Mouse (Mus musculus) layer of hippocampus, adult 9-10 months (tissue): ENCODE data around the gene Tomm20l.
"Not testable (repeated sequence)": the region's sequence is repeated elsewhere in the genome, so short reads cannot be mapped to it uniquely, and the experiment has no call there.

ENCODE experiments used
- DNase-seq: peaks from one replicate; pipeline ENCODE4 v3.0.0; 2022; ENCODE audit warnings: low spot score

The Tomm20l gene

DNA sequence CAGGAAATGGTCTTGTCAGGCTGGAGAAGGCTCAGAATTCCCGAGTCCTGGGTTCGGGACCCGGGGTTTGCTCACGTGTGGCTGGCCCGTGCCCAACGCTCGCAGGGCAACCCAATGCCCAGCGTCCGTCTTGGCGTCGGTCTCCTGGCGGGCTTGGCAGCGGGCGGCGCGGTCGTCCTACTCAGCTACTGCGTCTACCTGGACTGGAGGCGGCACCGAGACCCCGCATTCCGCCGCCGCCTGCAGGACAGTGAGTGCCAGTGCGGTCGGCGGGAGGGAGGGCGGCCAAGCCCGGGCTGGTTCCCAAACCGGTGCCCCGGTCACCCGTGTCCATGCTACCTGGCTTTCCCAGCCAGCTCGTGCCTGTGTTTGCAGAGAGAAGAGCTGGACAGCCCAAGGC lies at the start of gene Tomm20l:
Tomm20l (plus strand) TSS at position 98 of the 400 bp plus-strand sequence.
- DNase-seq, result no peak

- no peak for DNase-seq
Observed at GRCm38 (mm10) chr12:71069846-71070245, 41.4 kb upstream of the Tomm20l start.

GRCm38 (mm10) chr12:71072048-71072447 lies 39.2 kb upstream of the Tomm20l start:
- no peak for DNase-seq

GRCm38 (mm10) chr12:71073113-71073730 lies 38.0 kb upstream of the Tomm20l start:
- DNase-seq, result peak; percentile 50

DNA sequence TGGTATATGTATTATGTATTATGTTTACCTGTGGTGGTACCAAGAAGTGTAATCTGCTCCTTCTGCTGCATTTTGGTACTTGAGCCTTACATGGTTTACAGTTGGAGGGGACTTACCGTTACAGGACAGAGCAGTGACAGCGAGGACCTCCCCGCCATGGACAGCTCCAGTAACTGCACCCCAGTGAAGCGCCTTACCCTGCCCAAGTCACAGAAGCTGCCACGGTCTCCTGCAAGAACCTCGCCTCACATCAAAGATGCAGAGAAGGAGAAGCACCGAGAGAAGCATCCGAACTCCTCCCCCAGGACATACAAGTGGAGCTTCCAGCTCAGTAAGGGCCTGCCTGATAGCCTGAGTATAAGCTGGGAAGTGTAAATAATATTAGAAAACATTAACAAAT lies 24.9 kb upstream of the Tomm20l start:
- DNase-seq, result no peak

- not testable (repeated sequence) for DNase-seq
Observed at GRCm38 (mm10) chr12:71104275-71104674, 7.0 kb upstream of the Tomm20l start.

GRCm38 (mm10) chr12:71107216-71107771 lies 3.9 kb upstream of the Tomm20l start:
- DNase-seq, result no peak

GRCm38 (mm10) chr12:71113074-71113473 lies 1.8 kb downstream of the Tomm20l start:
- no peak for DNase-seq

GRCm38 (mm10) chr12:71113675-71114288 lies 2.6 kb downstream of the Tomm20l start:
- DNase-seq, result peak; percentile 44

DNA sequence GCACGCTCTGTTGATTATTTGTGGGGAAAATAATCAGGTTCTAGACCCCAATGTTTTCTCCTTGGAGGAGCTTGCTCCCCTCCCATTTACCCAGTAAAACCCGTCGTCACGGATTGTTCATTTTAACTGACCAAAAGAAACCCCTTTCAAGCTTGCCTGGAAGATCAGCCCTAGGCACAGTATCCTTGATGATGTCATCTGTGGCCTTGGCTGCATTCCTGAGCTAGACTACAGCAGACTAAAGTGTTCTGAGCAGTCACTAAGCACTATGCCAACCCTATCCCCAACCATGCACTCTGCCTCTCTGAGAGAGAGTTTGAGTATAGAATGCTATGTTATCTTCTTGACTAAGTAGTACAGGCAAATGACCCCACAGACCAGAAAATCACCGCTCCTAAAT lies 5.2 kb downstream of the Tomm20l start:
- DNase-seq, result no peak

GRCm38 (mm10) chr12:71122731-71123130 lies 11.5 kb downstream of the Tomm20l start:
- DNase-seq, result no peak

- no peak for DNase-seq
Observed at GRCm38 (mm10) chr12:71123286-71123685, 12.1 kb downstream of the Tomm20l start.

GRCm38 (mm10) chr12:71135581-71135980 lies 24.4 kb downstream of the Tomm20l start:
- DNase-seq, result no peak

DNA sequence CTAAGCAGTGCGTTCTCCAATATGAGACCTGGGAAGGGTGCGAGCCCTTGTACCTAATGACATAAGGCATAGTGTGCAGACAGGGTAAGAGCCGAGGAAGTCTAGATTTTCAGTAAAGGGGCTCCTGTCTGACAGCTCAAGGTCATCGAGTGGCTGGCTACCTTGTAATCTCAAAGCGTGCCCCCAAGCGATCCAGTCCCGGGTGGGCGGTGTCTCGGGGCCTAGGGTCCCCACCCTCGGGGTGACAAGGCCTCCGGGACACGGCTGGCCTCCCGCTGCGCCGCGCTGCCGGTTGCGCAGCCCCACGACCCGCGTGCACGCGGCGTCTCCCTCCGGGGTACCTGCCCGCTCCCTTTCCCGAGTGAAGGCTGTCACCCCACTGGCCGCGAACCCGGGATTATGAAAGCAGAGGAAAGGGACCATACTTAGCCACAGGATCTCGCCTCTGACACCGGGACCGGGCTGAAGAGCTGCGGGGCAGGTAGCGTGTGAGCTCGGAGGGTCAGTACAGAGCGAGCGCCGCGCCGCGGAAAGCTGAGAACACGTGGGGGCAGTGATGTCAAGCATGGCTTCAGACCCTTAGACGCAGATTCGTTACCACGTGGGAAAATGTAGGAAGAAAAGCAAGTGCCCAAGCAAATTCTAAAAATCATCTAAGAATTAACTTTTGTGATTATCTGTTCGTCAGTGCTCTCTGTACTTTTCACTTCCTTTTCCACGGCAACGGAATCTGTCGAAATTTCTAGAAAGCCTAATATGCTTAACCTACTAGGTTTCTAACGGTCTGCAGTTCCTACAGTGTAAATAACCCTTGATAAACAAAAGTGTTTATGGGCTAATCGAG lies 25.1 kb downstream of the Tomm20l start, which contains the start of the genes Timm9 and 2700049A03Rik:
Timm9 (minus strand) TSS at position 555 of the 844 bp plus-strand sequence.
2700049A03Rik (plus strand) TSS at position 719 of the 844 bp plus-strand sequence.
- DNase-seq, result peak; percentile 87

DNA sequence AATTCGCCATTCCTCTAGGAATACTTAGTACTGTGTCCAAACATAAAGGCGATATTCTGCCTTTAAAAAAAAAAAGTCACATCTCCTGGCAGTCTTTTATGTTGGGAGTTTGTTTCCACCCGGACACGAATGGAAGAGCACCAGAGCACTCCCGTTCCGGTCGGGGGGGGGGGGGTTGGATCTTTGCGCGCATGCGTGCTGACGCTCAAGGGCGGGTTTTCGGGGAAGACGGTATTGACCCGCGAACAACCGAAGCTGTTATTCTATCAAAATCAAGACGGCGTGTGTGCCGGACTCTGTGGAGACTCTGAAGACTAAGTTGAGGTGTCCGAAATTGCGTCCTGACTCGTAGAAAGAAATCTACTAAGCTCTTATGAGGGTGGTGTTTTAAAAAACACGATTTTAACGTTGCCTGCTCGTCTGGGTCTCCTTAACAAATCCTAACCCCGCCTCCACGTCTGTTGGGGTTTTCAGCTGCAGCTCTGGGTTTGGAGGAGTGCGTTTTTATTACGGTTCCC lies 25.8 kb downstream of the Tomm20l start:
- DNase-seq, result peak; percentile 52

GRCm38 (mm10) chr12:71137686-71138085 lies 26.5 kb downstream of the Tomm20l start:
- no peak for DNase-seq

DNA sequence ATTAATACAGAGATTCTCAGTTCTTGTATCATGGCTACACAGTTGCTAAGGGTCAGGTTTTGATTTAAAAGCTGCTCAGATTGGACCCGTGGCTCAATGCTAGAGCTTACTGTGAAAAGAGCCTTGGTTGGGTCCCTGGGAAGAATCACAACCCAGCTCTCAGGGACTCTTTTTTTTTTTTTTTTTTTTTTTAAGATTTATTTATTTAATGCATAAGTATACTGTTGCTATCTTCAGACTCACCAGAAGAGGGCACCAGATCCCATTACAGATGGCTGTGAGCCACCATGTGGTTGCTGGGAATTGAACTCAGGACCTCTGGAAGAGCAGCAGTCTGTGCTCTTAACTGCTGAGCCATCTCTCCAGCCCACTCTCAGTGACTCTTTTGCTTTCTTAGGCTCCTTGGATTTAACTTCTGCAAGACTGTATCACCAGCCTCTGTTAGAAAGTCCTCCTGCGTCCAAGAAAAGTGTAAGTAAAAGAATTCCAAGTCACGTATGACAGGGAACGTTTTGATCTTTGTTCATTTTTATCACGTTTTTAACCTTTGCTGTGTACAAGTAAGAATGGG lies 28.1 kb downstream of the Tomm20l start:
- no peak for DNase-seq

GRCm38 (mm10) chr12:71141189-71141588 lies 30.0 kb downstream of the Tomm20l start:
- DNase-seq, result no peak

GRCm38 (mm10) chr12:71147641-71148040 lies 36.4 kb downstream of the Tomm20l start:
- peak; percentile 44 for DNase-seq

DNA sequence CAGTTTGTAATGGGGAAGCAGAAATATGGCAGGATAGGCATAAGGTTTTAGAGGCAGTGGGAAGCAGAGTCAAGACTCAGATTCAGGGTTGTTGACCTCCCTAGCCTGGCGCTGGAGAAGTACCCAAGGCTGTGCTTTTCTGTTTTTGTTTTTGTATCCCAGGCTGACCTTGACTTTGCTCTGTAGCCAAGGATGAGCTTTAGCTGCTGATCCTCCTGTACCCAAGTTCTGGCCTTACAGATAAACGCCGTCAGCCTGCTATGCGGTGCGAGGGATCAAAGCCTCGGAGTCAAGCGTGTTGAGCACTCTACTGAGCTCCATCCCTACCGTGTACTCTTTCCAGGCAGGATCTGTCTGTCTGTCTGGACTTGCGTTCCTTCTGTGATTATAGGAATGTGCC lies 37.6 kb downstream of the Tomm20l start:
- DNase-seq, result no peak

GRCm38 (mm10) chr12:71149456-71149855 lies 38.2 kb downstream of the Tomm20l start:
- no peak for DNase-seq

DNA sequence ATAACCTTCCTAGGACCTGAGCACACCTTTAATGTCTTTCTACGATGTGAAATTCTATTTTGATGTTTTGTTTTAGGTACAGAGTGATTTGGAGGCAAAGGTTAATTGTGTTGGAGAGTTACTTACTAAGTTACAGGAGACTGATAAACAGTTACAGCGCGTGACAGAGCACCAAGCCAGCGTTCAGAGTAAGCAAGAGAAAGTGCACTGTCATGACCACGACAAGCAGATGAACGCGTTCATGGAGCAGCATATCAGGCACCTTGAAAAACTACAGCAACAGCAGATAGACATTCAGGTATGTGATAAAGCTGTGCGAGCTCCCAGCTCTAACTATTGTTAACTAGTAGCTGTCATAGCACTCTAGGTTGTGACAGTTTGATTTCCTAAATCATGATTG lies 38.9 kb downstream of the Tomm20l start:
- no peak for DNase-seq
